Mouse (Mus musculus): ENCODE results near the gene Agrn.
"Not testable (repeated sequence)": the region's sequence is repeated elsewhere in the genome, so short reads cannot be mapped to it uniquely, and the experiment has no call there.

DNA sequence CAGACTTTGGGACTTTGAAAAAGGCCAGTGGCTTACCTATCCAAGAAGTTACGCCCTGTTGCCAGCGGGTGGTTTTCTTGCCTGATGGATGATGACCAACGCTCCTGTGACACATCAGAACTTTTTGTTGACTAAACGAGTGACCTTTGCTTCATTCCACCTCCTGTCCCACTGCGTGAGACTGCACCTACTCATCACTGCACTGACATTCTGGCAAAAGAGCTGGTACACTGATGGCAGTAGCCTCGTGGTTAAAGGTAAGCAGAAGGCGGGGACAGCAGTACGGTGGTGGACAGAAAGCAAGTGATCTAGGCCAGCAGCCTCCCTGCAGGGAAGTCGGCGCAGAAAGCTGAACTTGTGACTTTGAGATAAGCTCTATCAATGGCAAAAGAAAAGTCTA, 46.4 kb downstream of the Agrn start:
- TF ChIP-seq CTCF (IDR thresholded peaks at IDR 0.05; ENCODE audit: low read depth), result not testable (repeated sequence)
- TF ChIP-seq EP300 (IDR thresholded peaks at IDR 0.05; ENCODE audit: low read depth), result peak; percentile 27; the same call in 1 of the 2 replicates
